Mouse (Mus musculus) liver, adult 2 months (tissue): ENCODE measurements around the gene Fam221b. TPM values are rescaled to one million over a fixed set of nuclear protein-coding genes. Genes with fewer than 3 reads are reported as not detected.

Source experiments
- DNase-seq: peaks from one replicate; pipeline ENCODE4 v3.0.0-alpha.2; 2011; ENCODE audit warnings: low read depth, low spot score; ENCODE audit errors: extremely low read depth
- H3K27ac ChIP-seq: fragments of 200-500 bp; replicated peaks from 2 replicates; pipeline ENCODE4 v1.5.1; 2012; ENCODE audit warnings: low read depth, mild to moderate bottlenecking, control low read depth, inconsistent platforms, low read length; ENCODE audit not compliant: insufficient read depth
- H3K27me3 ChIP-seq: fragments of 200-500 bp; 2 replicates; pipeline ENCODE4 v1.6.1; 2012; ENCODE audit warnings: mild to moderate bottlenecking, moderate library complexity, low read length, inconsistent platforms; ENCODE audit not compliant: control insufficient read depth, insufficient read depth
- H3K36me3 ChIP-seq: fragments of 200-500 bp; 2 replicates; pipeline ENCODE4 v1.6.1; 2012; ENCODE audit warnings: low read length, inconsistent platforms; ENCODE audit not compliant: control insufficient read depth, insufficient read depth
- H3K4me1 ChIP-seq: fragments of 200-500 bp; 2 replicates; pipeline ENCODE4 v1.6.1; 2011; ENCODE audit warnings: low read length; ENCODE audit not compliant: control insufficient read depth, insufficient read depth
- H3K4me3 ChIP-seq: fragments of 200-500 bp; 2 replicates; pipeline ENCODE4 v1.5.1; 2011; ENCODE audit warnings: low read depth, mild to moderate bottlenecking, control low read depth, low read length, moderate library complexity; ENCODE audit not compliant: insufficient read depth
- H3K79me2 ChIP-seq: fragments of 200-500 bp; 2 replicates; pipeline ENCODE4 v1.6.1; 2012; ENCODE audit warnings: inconsistent platforms, mild to moderate bottlenecking, low read length, moderate library complexity; ENCODE audit not compliant: control insufficient read depth, insufficient read depth
- H3K9ac ChIP-seq: fragments of 200-500 bp; 2 replicates; pipeline ENCODE4 v1.6.1; 2012; ENCODE audit warnings: low read depth, mild to moderate bottlenecking, control low read depth, inconsistent platforms, low read length
- CTCF ChIP-seq: fragments of 200-500 bp; IDR thresholded peaks from 2 replicates; pipeline ENCODE4 v1.5.1; 2011; ENCODE audit warnings: low read depth, low read length, control low read depth
- POLR2A ChIP-seq: fragments of 200-500 bp; IDR thresholded peaks from 2 replicates; pipeline ENCODE4 v1.6.1; 2011; ENCODE audit warnings: low read length, control low read depth; ENCODE audit not compliant: insufficient read depth; ENCODE audit errors: extremely low read depth
- WGBS: fragments of 180-500 bp; shearing (Covaris S2); methylation state at CpG from one replicate; pipeline ENCODE4 v1.1.7; 2018; 5-methylcytosine and 5-hydroxymethylcytosine counted together
- polyA plus RNA-seq: library from polyadenylated mRNA; depleted of rRNA; stranded (reverse); fragments of >200 nt; gene quantifications from 2 replicates; pipeline ENCODE4 v1.2.3, GENCODE M21; 2012
- total RNA-seq: library from RNA; depleted of rRNA; stranded (reverse); fragments of >200 nt; gene quantifications from 2 replicates; pipeline ENCODE4 v1.2.3, GENCODE M21; 2014

Gene Fam221b
- total and polyA plus RNA-seq, 2 experiments: not detected

GRCm38 (mm10) chr4:43691026-43691425, 22.1 kb upstream of the Fam221b start:
- 78% methylated on average over 5 of the region's 5 CpGs for WGBS
- DNase-seq: no peak
- TF ChIP-seq POLR2A: no peak
- TF ChIP-seq CTCF: no peak

GRCm38 (mm10) chr4:43690021-43690420, 21.1 kb upstream of the Fam221b start:
- 94% methylated on average over 17 of the region's 17 CpGs for WGBS
- TF ChIP-seq CTCF (no peak), POLR2A (no peak)

More at GRCm38 (mm10) chr4:43691026-43691425, 22.1 kb upstream of the Fam221b start:
- H3K27ac ChIP-seq: no peak overlapping the region
- H3K9ac ChIP-seq: no peak overlapping the region
- no peak overlapping the region for H3K4me3 ChIP-seq
- no peaks in the 10 kb centered on the region for H3K79me2 ChIP-seq
- no peaks in the 10 kb centered on the region for H3K4me1 ChIP-seq
- no peaks in the 10 kb centered on the region for H3K36me3 ChIP-seq
- no peaks in the 10 kb centered on the region for H3K27me3 ChIP-seq

GRCm38 (mm10) chr4:43679416-43680043, 10.6 kb upstream of the Fam221b start:
- Histone ChIP-seq H3K79me2 (no peaks in the 10 kb centered on the region), H3K4me3 (no peak overlapping the region), H3K27ac (no peak overlapping the region), H3K27me3 (no peaks in the 10 kb centered on the region), H3K9ac (no peak overlapping the region), H3K36me3 (no peaks in the 10 kb centered on the region), H3K4me1 (no peaks in the 10 kb centered on the region)
- WGBS: 85% methylated on average over 7 of the region's 7 CpGs
- no peak for DNase-seq
- TF ChIP-seq CTCF (no peak), POLR2A (no peak)

More at GRCm38 (mm10) chr4:43690021-43690420, 21.1 kb upstream of the Fam221b start:
- Histone ChIP-seq H3K27me3 (no peaks in the 10 kb centered on the region), H3K36me3 (no peaks in the 10 kb centered on the region), H3K79me2 (no peaks in the 10 kb centered on the region), H3K9ac (no peak overlapping the region), H3K4me3 (no peak overlapping the region), H3K4me1 (no peaks in the 10 kb centered on the region), H3K27ac (no peak overlapping the region)
- no peak for DNase-seq

GRCm38 (mm10) chr4:43678541-43678940, 9.6 kb upstream of the Fam221b start:
- H3K4me1 ChIP-seq: no peaks in the 10 kb centered on the region
- no peaks in the 10 kb centered on the region for H3K36me3 ChIP-seq
- WGBS: 93% methylated on average over 6 of the region's 6 CpGs
- H3K9ac ChIP-seq: no peak overlapping the region
- no peak for DNase-seq
- H3K27ac ChIP-seq: no peak overlapping the region
- H3K27me3 ChIP-seq: no peaks in the 10 kb centered on the region
- no peak for TF ChIP-seq CTCF
- TF ChIP-seq POLR2A: no peak
- no peaks in the 10 kb centered on the region for H3K79me2 ChIP-seq
- no peak overlapping the region for H3K4me3 ChIP-seq

- Histone ChIP-seq H3K4me3 (no peak overlapping the region), H3K9ac (no peak overlapping the region), H3K36me3 (no peaks in the 10 kb centered on the region), H3K27me3 (no peaks in the 10 kb centered on the region), H3K4me1 (no peaks in the 10 kb centered on the region), H3K79me2 (no peaks in the 10 kb centered on the region), H3K27ac (no peak overlapping the region)
- DNase-seq: no peak
- 90% methylated on average over 4 of the region's 4 CpGs for WGBS
- TF ChIP-seq POLR2A: no peak
- TF ChIP-seq CTCF: no peak
These were observed 6.7 kb upstream of the Fam221b start for GRCm38 (mm10) chr4:43675608-43676007.

- Histone ChIP-seq H3K4me1 (no peaks in the 10 kb centered on the region), H3K27ac (no peak overlapping the region), H3K4me3 (no peak overlapping the region), H3K36me3 (no peaks in the 10 kb centered on the region), H3K27me3 (no peaks in the 10 kb centered on the region), H3K9ac (no peak overlapping the region), H3K79me2 (no peaks in the 10 kb centered on the region)
- TF ChIP-seq POLR2A (no peak), CTCF (no peak)
- DNase-seq: no peak
- 42% methylated on average over 5 of the region's 5 CpGs for WGBS
These were observed 6.0 kb upstream of the Fam221b start for GRCm38 (mm10) chr4:43674974-43675373.
